Mouse (Mus musculus) kidney, adult 2 months (tissue): ENCODE data around the gene Tnfaip2.

Source experiments
- CTCF ChIP-seq: fragments of 200-500 bp; conservative IDR thresholded peaks from 2 replicates; pipeline ENCODE4 v1.5.1; 2011; ENCODE audit warnings: low read depth, mild to moderate bottlenecking, control low read depth, low read length, moderate library complexity, mixed read lengths; ENCODE audit not compliant: insufficient read depth, insufficient read length
- POLR2A ChIP-seq: fragments of 200-500 bp; IDR thresholded peaks from one replicate; pipeline ENCODE4 v1.6.1; 2011; ENCODE audit warnings: low read depth, low read length, control low read depth

- no peak for TF ChIP-seq CTCF
- TF ChIP-seq POLR2A: no peak
Observed at GRCm38 (mm10) chr12:111485652-111486306, 43.5 kb downstream of the Tnfaip2 start, which contains the start of gene Gm266.
